Mouse (Mus musculus) layer of hippocampus, adult 9-11 months (tissue): ENCODE results near the gene Tmem243.

Source experiments
- DNase-seq: peaks from one replicate; pipeline ENCODE4 v3.0.0; 2022

Tmem243 gene

DNA sequence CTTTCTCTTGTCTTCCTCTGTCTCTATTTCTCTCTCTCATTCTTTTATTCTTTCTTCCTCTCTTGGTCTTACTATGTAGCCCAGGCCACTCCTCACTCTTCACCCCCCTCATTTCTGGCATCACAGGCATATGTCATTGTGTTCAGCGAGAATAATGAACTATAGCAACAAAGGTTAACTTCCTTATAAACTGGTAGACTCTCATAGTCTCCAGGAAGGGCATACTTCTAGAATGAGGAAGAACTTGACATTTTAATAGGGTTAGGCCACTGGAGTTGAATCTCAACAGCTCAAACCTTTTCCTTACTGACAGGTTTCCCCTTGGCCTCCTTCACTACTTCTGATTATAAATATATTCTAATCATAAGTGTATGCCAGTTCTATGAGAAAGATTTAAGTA is 86.0 kb downstream of the Tmem243 start:
- DNase-seq, result no peak
